Mouse (Mus musculus) B cell, adult 2 months (primary cell): ENCODE results near the gene Coq10b.

ENCODE experiments used
- DNase-seq, 2 experiments: peaks; one replicate each; pipeline ENCODE4 v3.0.0; 2022

Coq10b gene

GRCm38 (mm10) chr1:55052355-55052953, at the start of gene Coq10b:
Gene Coq10b (plus strand): TSS chr1:55052770.
- DNase-seq, result peak; percentile 99 to 100

GRCm38 (mm10) chr1:55008313-55008712, 44.3 kb upstream of the Coq10b start:
- DNase-seq, result peak; percentile 36 to 40

- no peak for DNase-seq
These were observed 40.1 kb upstream of the Coq10b start for GRCm38 (mm10) chr1:55012513-55012912.

- DNase-seq, result no peak
These were observed 30.7 kb upstream of the Coq10b start for GRCm38 (mm10) chr1:55021907-55022306.

GRCm38 (mm10) chr1:55025656-55026430, 26.7 kb upstream of the Coq10b start:
- peak; percentile 43 to 52 for DNase-seq

- DNase-seq, result no peak
These were observed 25.9 kb upstream of the Coq10b start for GRCm38 (mm10) chr1:55026444-55027252.

GRCm38 (mm10) chr1:55027253-55027801, 25.2 kb upstream of the Coq10b start, which contains the start of gene Sf3b1:
Gene Sf3b1 (minus strand): TSS chr1:55027481.
- peak; percentile 94 to 95 for DNase-seq

GRCm38 (mm10) chr1:55027966-55028365, 24.6 kb upstream of the Coq10b start:
- DNase-seq, result no peak

- DNase-seq, result peak; percentile 68 to 71
These were observed 23.9 kb upstream of the Coq10b start for GRCm38 (mm10) chr1:55028512-55029249.

- no peak for DNase-seq
These were observed 23.1 kb upstream of the Coq10b start for GRCm38 (mm10) chr1:55029446-55029845.

- DNase-seq, result no peak
These were observed 21.4 kb upstream of the Coq10b start for GRCm38 (mm10) chr1:55031026-55031779.

- no peak for DNase-seq
These were observed 12.6 kb upstream of the Coq10b start for GRCm38 (mm10) chr1:55039944-55040343.

- DNase-seq, result no peak
These were observed 10.9 kb upstream of the Coq10b start for GRCm38 (mm10) chr1:55041691-55042090.

GRCm38 (mm10) chr1:55042246-55042645, 10.3 kb upstream of the Coq10b start:
- DNase-seq, result peak; percentile 39 to 53

GRCm38 (mm10) chr1:55043164-55043563, 9.4 kb upstream of the Coq10b start:
- no peak for DNase-seq

GRCm38 (mm10) chr1:55048841-55049587, 3.6 kb upstream of the Coq10b start:
- no peak for DNase-seq

- no peak for DNase-seq
These were observed 899 bp upstream of the Coq10b start for GRCm38 (mm10) chr1:55051671-55052070.

- no peak for DNase-seq
These were observed 435 bp downstream of the Coq10b start for GRCm38 (mm10) chr1:55053005-55053404.

GRCm38 (mm10) chr1:55053596-55053995, 1.0 kb downstream of the Coq10b start:
- no peak for DNase-seq

GRCm38 (mm10) chr1:55055322-55056115, 2.9 kb downstream of the Coq10b start:
- DNase-seq, result peak; percentile 39 to 48
